Mouse (Mus musculus) neural tube, embryonic 12.5 days (tissue): ENCODE data around the gene Tcf23. TPM values are rescaled to one million over a fixed set of nuclear protein-coding genes. Genes with fewer than 3 reads are reported as not detected.
A peak's percentile ranks its signal among the peaks of the same experiment; 100 is the strongest.

Experiments
- ATAC-seq: fragments of 200-750 bp; cut with Nextera tagmentation; 2 replicates; pipeline ENCODE4 v1.8.0; 2017; ENCODE audit warnings: low read depth, mild to moderate bottlenecking, moderate TSS enrichment, moderate library complexity; ENCODE audit not compliant: low FRiP score
- H3K27ac ChIP-seq: fragments of 300-500 bp; sonication (generic); 2 replicates; pipeline ENCODE4 v1.5.1; 2016
- H3K27me3 ChIP-seq: fragments of 300-500 bp; sonication (generic); replicated peaks from 2 replicates; pipeline ENCODE4 v1.6.1; 2016; ENCODE audit warnings: mild to moderate bottlenecking
- H3K36me3 ChIP-seq: fragments of 300-500 bp; sonication (generic); 2 replicates; pipeline ENCODE4 v1.6.1; 2016; ENCODE audit warnings: mild to moderate bottlenecking
- H3K4me1 ChIP-seq: fragments of 300-500 bp; sonication (generic); 2 replicates; pipeline ENCODE4 v1.6.1; 2016
- H3K4me2 ChIP-seq: fragments of 300-500 bp; sonication (generic); replicated peaks from 2 replicates; pipeline ENCODE4 v1.6.1; 2016; ENCODE audit warnings: mild to moderate bottlenecking
- H3K4me3 ChIP-seq: fragments of 300-500 bp; sonication (generic); 2 replicates; pipeline ENCODE4 v1.5.1; 2016
- H3K9ac ChIP-seq: fragments of 300-500 bp; sonication (generic); 2 replicates; pipeline ENCODE4 v1.6.1; 2016; ENCODE audit warnings: mild to moderate bottlenecking
- H3K9me3 ChIP-seq: fragments of 300-500 bp; sonication (generic); 2 replicates; pipeline ENCODE4 v1.6.1; 2016; ENCODE audit warnings: mild to moderate bottlenecking
- WGBS: fragments of 180-500 bp; shearing (Covaris S2); methylation state at CpG from one replicate; pipeline ENCODE4 v1.1.7; 2016; 5-methylcytosine and 5-hydroxymethylcytosine counted together
- polyA plus RNA-seq: library from polyadenylated mRNA; unstranded; fragments of >200 nt; fragmentation: Nextera tagmentation; extraction: Ambion mirVana; gene quantifications from 2 replicates; pipeline ENCODE4 v1.2.1, GENCODE M21; 2016

Tcf23 gene
- polyA plus RNA-seq, 1 experiment from 2014 or later, result not detected

GRCm38 (mm10) chr5:30974870-30975656 lies 6.6 kb downstream of the Tcf23 start:
- H3K4me3 ChIP-seq, result no peak overlapping the region
- H3K9me3 ChIP-seq, result no peaks in the 10 kb centered on the region
- H3K27ac ChIP-seq, result no peak overlapping the region
- ATAC-seq, result no peak
- H3K9ac ChIP-seq, result no peak overlapping the region
- 62% methylated on average over 9 of the region's 9 CpGs for WGBS
- no peaks in the 10 kb centered on the region for H3K27me3 ChIP-seq
- no peak overlapping the region for H3K4me2 ChIP-seq
- H3K4me1 ChIP-seq, result peaks cover 4% of the 10 kb centered on the region; the same call in 1 of the 2 replicates
- H3K36me3 ChIP-seq, result no peaks in the 10 kb centered on the region

- H3K27ac ChIP-seq, result no peak overlapping the region
- H3K9me3 ChIP-seq, result no peaks in the 10 kb centered on the region
- H3K36me3 ChIP-seq, result no peaks in the 10 kb centered on the region
- H3K4me1 ChIP-seq, result no peaks in the 10 kb centered on the region
- 26% methylated on average over 2 of the region's 2 CpGs for WGBS
- H3K4me2 ChIP-seq, result no peak overlapping the region
- no peaks in the 10 kb centered on the region for H3K27me3 ChIP-seq
- H3K4me3 ChIP-seq, result no peak overlapping the region
- H3K9ac ChIP-seq, result no peak overlapping the region
- no peak for ATAC-seq
These were observed 13.9 kb downstream of the Tcf23 start for GRCm38 (mm10) chr5:30982357-30982756.

- Histone ChIP-seq H3K4me2 (no peak overlapping the region), H3K9ac (no peak overlapping the region), H3K9me3 (no peaks in the 10 kb centered on the region), H3K27me3 (no peaks in the 10 kb centered on the region), H3K4me3 (no peak overlapping the region), H3K27ac (no peak overlapping the region), H3K4me1 (no peaks in the 10 kb centered on the region), H3K36me3 (no peaks in the 10 kb centered on the region)
- WGBS, result 79% methylated on average over 5 of the region's 5 CpGs
- no peak for ATAC-seq
These were observed 24.7 kb downstream of the Tcf23 start for GRCm38 (mm10) chr5:30992980-30993676.

GRCm38 (mm10) chr5:30994074-30994473 lies 25.6 kb downstream of the Tcf23 start:
- no peaks in the 10 kb centered on the region for H3K4me1 ChIP-seq
- H3K9ac ChIP-seq, result no peak overlapping the region
- 69% methylated on average over 3 of the region's 3 CpGs for WGBS
- H3K4me3 ChIP-seq, result no peak overlapping the region
- H3K27ac ChIP-seq, result no peak overlapping the region
- no peaks in the 10 kb centered on the region for H3K27me3 ChIP-seq
- no peaks in the 10 kb centered on the region for H3K36me3 ChIP-seq
- H3K4me2 ChIP-seq, result no peak overlapping the region
- no peaks in the 10 kb centered on the region for H3K9me3 ChIP-seq
- no peak for ATAC-seq

- 74% methylated on average over 11 of the region's 11 CpGs for WGBS
- no peak overlapping the region for H3K4me2 ChIP-seq
- H3K4me3 ChIP-seq, result no peak overlapping the region
- no peaks in the 10 kb centered on the region for H3K9me3 ChIP-seq
- no peak overlapping the region for H3K9ac ChIP-seq
- no peak overlapping the region for H3K27ac ChIP-seq
- H3K36me3 ChIP-seq, result no peaks in the 10 kb centered on the region
- no peak for ATAC-seq
- no peaks in the 10 kb centered on the region for H3K27me3 ChIP-seq
- H3K4me1 ChIP-seq, result no peaks in the 10 kb centered on the region
These were observed 26.6 kb downstream of the Tcf23 start for GRCm38 (mm10) chr5:30994910-30995635.

- no peak overlapping the region for H3K4me2 ChIP-seq
- H3K27ac ChIP-seq, result no peak overlapping the region
- no peaks in the 10 kb centered on the region for H3K4me1 ChIP-seq
- 23% methylated on average over 5 of the region's 5 CpGs for WGBS
- ATAC-seq, result no peak
- H3K9me3 ChIP-seq, result no peaks in the 10 kb centered on the region
- H3K4me3 ChIP-seq, result no peak overlapping the region
- no peaks in the 10 kb centered on the region for H3K36me3 ChIP-seq
- no peaks in the 10 kb centered on the region for H3K27me3 ChIP-seq
- H3K9ac ChIP-seq, result no peak overlapping the region
These were observed 29.8 kb downstream of the Tcf23 start for GRCm38 (mm10) chr5:30998306-30998705.

GRCm38 (mm10) chr5:30999324-30999723 lies 30.9 kb downstream of the Tcf23 start:
- H3K9me3 ChIP-seq, result no peaks in the 10 kb centered on the region
- no peaks in the 10 kb centered on the region for H3K36me3 ChIP-seq
- 75% methylated on average over 5 of the region's 5 CpGs for WGBS
- H3K4me3 ChIP-seq, result no peak overlapping the region
- no peak overlapping the region for H3K27ac ChIP-seq
- no peak overlapping the region for H3K9ac ChIP-seq
- H3K4me2 ChIP-seq, result no peak overlapping the region
- H3K27me3 ChIP-seq, result no peaks in the 10 kb centered on the region
- no peaks in the 10 kb centered on the region for H3K4me1 ChIP-seq
- ATAC-seq, result no peak

- WGBS, result 76% methylated on average over 7 of the region's 7 CpGs
- no peak for ATAC-seq
- Histone ChIP-seq H3K4me1 (no peaks in the 10 kb centered on the region), H3K4me3 (no peak overlapping the region), H3K27me3 (no peaks in the 10 kb centered on the region), H3K9ac (no peak overlapping the region), H3K36me3 (no peaks in the 10 kb centered on the region), H3K27ac (no peak overlapping the region), H3K4me2 (no peak overlapping the region), H3K9me3 (no peaks in the 10 kb centered on the region)
These were observed 31.7 kb downstream of the Tcf23 start for GRCm38 (mm10) chr5:31000122-31000521.

- Histone ChIP-seq H3K4me1 (no peaks in the 10 kb centered on the region), H3K36me3 (no peaks in the 10 kb centered on the region), H3K9me3 (no peaks in the 10 kb centered on the region), H3K9ac (no peak overlapping the region), H3K27ac (no peak overlapping the region), H3K4me3 (no peak overlapping the region), H3K4me2 (no peak overlapping the region), H3K27me3 (no peaks in the 10 kb centered on the region)
- WGBS, result 88% methylated on average over 2 of the region's 2 CpGs
- ATAC-seq, result no peak
These were observed 32.5 kb downstream of the Tcf23 start for GRCm38 (mm10) chr5:31000993-31001392.

- no peak overlapping the region for H3K4me3 ChIP-seq
- no peak overlapping the region for H3K4me2 ChIP-seq
- H3K9me3 ChIP-seq, result no peaks in the 10 kb centered on the region
- no peak overlapping the region for H3K27ac ChIP-seq
- WGBS, result 84% methylated on average over 4 of the region's 4 CpGs
- H3K27me3 ChIP-seq, result no peaks in the 10 kb centered on the region
- H3K9ac ChIP-seq, result no peak overlapping the region
- H3K4me1 ChIP-seq, result no peaks in the 10 kb centered on the region
- no peaks in the 10 kb centered on the region for H3K36me3 ChIP-seq
- ATAC-seq, result no peak
These were observed 33.1 kb downstream of the Tcf23 start for GRCm38 (mm10) chr5:31001560-31001959.

GRCm38 (mm10) chr5:31004184-31004583 lies 35.7 kb downstream of the Tcf23 start:
- Histone ChIP-seq H3K4me1 (no peaks in the 10 kb centered on the region), H3K4me2 (no peak overlapping the region), H3K9ac (no peak overlapping the region), H3K27me3 (no peaks in the 10 kb centered on the region), H3K36me3 (no peaks in the 10 kb centered on the region), H3K27ac (no peak overlapping the region), H3K4me3 (no peak overlapping the region), H3K9me3 (no peaks in the 10 kb centered on the region)
- peak; percentile 41 for ATAC-seq
- WGBS, result 5% methylated on average over 5 of the region's 5 CpGs

- Histone ChIP-seq H3K9ac (no peak overlapping the region), H3K27ac (no peak overlapping the region), H3K4me2 (no peak overlapping the region), H3K36me3 (no peaks in the 10 kb centered on the region), H3K27me3 (no peaks in the 10 kb centered on the region), H3K9me3 (no peaks in the 10 kb centered on the region), H3K4me1 (no peaks in the 10 kb centered on the region), H3K4me3 (no peak overlapping the region)
- ATAC-seq, result no peak
- WGBS, result 72% methylated on average over 3 of the region's 3 CpGs
These were observed 44.3 kb downstream of the Tcf23 start for GRCm38 (mm10) chr5:31012737-31013136.
